Mouse (Mus musculus) stomach, embryonic 16.5 days (tissue): ENCODE measurements around the gene Tcf23. TPM values are rescaled to one million over a fixed set of nuclear protein-coding genes. Genes with fewer than 3 reads are reported as not detected.

Experiments
- polyA plus RNA-seq: library from polyadenylated mRNA; unstranded; fragments of >200 nt; fragmentation: Nextera tagmentation; extraction: Ambion mirVana; gene quantifications from 2 replicates; pipeline ENCODE4 v1.2.1, GENCODE M21; 2015

Gene Tcf23
- polyA plus RNA-seq, 1 experiment from 2014 or later: 1.1 TPM

Other genes starting within 250 kb of the Tcf23 start
- 15.1 and 20.0 TPM in 2 replicates for gene Mapre3, start 154.0 kb upstream of the Tcf23 start, polyA plus RNA-seq
- gene Tmem214, start 100.7 kb upstream of the Tcf23 start, polyA plus RNA-seq: 85.7 and 93.7 TPM in 2 replicates
- gene Agbl5, start 80.0 kb upstream of the Tcf23 start, polyA plus RNA-seq: 16.7 and 18.4 TPM in 2 replicates
- gene Ost4, start 60.9 kb upstream of the Tcf23 start, polyA plus RNA-seq: 434 and 465 TPM in 2 replicates
- gene Emilin1, start 55.3 kb upstream of the Tcf23 start, polyA plus RNA-seq: 245 and 257 TPM in 2 replicates
- 28.8 and 31.8 TPM in 2 replicates for gene Khk, start 47.2 kb upstream of the Tcf23 start, polyA plus RNA-seq
- gene Cgref1, start 23.1 kb upstream of the Tcf23 start, polyA plus RNA-seq: 12.3 and 14.3 TPM in 2 replicates
- gene Preb, start 8.3 kb upstream of the Tcf23 start, polyA plus RNA-seq: 131 and 154 TPM in 2 replicates
- 163 and 167 TPM in 2 replicates for gene Atraid, start 79.7 kb downstream of the Tcf23 start, polyA plus RNA-seq
- gene Slc5a6, start 80.3 kb downstream of the Tcf23 start, polyA plus RNA-seq: 9.5 and 10.3 TPM in 2 replicates
- gene Cad, start 86.1 kb downstream of the Tcf23 start, polyA plus RNA-seq: 26.0 and 26.8 TPM in 2 replicates
- gene Dnajc5g, start 137.6 kb downstream of the Tcf23 start, polyA plus RNA-seq: not detected in 2 replicates
- 0.25 and 0.30 TPM in 2 replicates for gene Slc30a3, start 139.6 kb downstream of the Tcf23 start, polyA plus RNA-seq
- 5.9 TPM in 1 of 2 replicates, not detected in the other for gene Trim54, start 148.1 kb downstream of the Tcf23 start, polyA plus RNA-seq
- gene Ucn, start 170.2 kb downstream of the Tcf23 start, polyA plus RNA-seq: not detected in 2 replicates
- gene Mpv17, start 185.6 kb downstream of the Tcf23 start, polyA plus RNA-seq: 61.7 and 63.8 TPM in 2 replicates
- gene Gm29609, start 211.2 kb downstream of the Tcf23 start, polyA plus RNA-seq: 1.2 and 2.0 TPM in 2 replicates
- gene Gtf3c2, start 211.5 kb downstream of the Tcf23 start, polyA plus RNA-seq: 68.1 and 69.4 TPM in 2 replicates
- 129 and 131 TPM in 2 replicates for gene Snx17, start 224.6 kb downstream of the Tcf23 start, polyA plus RNA-seq
- gene Eif2b4, start 224.8 kb downstream of the Tcf23 start, polyA plus RNA-seq: 66.5 and 66.7 TPM in 2 replicates
- gene Zfp513, start 233.6 kb downstream of the Tcf23 start, polyA plus RNA-seq: 4.1 and 5.2 TPM in 2 replicates